Mouse (Mus musculus): ENCODE measurements at regions not wholly inside any gene's neighbourhood (a gene's known extent, or its start where the extent isn't known, plus 50 kb on each side); places are given as distances from the start of the nearest gene placed in this dataset.
"Not testable (repeated sequence)": the region's sequence is repeated elsewhere in the genome, so short reads cannot be mapped to it uniquely, and the experiment has no call there.

- no peaks in the 10 kb centered on the region for H3K27me3 ChIP-seq
- ATAC-seq (peak; percentile 93), DNase-seq (ENCODE audit: low read depth, low spot score) (no peak)
- TF ChIP-seq CTCF (IDR thresholded peaks at IDR 0.05): no peak
- CTCF ChIA-PET: interaction anchor here (0.9 kb wide), 1 partner anchor 9 kb away, joined by 3 read pairs; no protein-coding TSS in a partner anchor
- POLR2A ChIA-PET: no interaction called here
- in situ Hi-C loops (cut with MboI; ENCODE audit: low pct_unique_long_range_greater_than_20kb): no loop called here
Observed at GRCm38 (mm10) chr13:25639522-25640291, 369.4 kb upstream of the Nrsn1 start.

- CTCF ChIA-PET: no interaction called here
- ATAC-seq (no peak), DNase-seq (ENCODE audit: low read depth, low spot score) (peak; percentile 28)
- no peak for TF ChIP-seq CTCF (IDR thresholded peaks at IDR 0.05)
- in situ Hi-C loops (cut with MboI; ENCODE audit: low pct_unique_long_range_greater_than_20kb): no loop called here
- H3K27me3 ChIP-seq: no peaks in the 10 kb centered on the region
- POLR2A ChIA-PET: interaction anchor here (0.5 to 0.6 kb wide), 2 partner anchors 99 to 114 kb away, joined by 3 to 9 read pairs; no protein-coding TSS in a partner anchor
Observed at GRCm38 (mm10) chr13:25629466-25629865, 359.2 kb upstream of the Nrsn1 start.

- no peak for ATAC-seq
- no peaks in the 10 kb centered on the region for H3K27me3 ChIP-seq
- no peak for TF ChIP-seq CTCF (IDR thresholded peaks at IDR 0.05)
- POLR2A ChIA-PET: interaction anchor here (0.9 kb wide), 1 partner anchor 10 kb away, joined by 3 read pairs; no protein-coding TSS in a partner anchor
- no peak for DNase-seq (ENCODE audit: low read depth, low spot score)
- CTCF ChIA-PET: interaction anchor here (1.5 kb wide), 1 partner anchor 12 kb away, joined by 4 read pairs; no protein-coding TSS in a partner anchor
- in situ Hi-C loops (cut with MboI; ENCODE audit: low pct_unique_long_range_greater_than_20kb): no loop called here
Observed at GRCm38 (mm10) chr13:25617578-25617977, 347.3 kb upstream of the Nrsn1 start.

GRCm38 (mm10) chr13:25611986-25612385 lies 341.7 kb upstream of the Nrsn1 start:
- CTCF ChIA-PET: no interaction called here
- TF ChIP-seq CTCF (IDR thresholded peaks at IDR 0.05): no peak

GRCm38 (mm10) chr13:25609641-25610040 lies 339.3 kb upstream of the Nrsn1 start:
- H3K27me3 ChIP-seq: no peaks in the 10 kb centered on the region
- ChIA-PET CTCF (no interaction called here), POLR2A (no interaction called here)
- DNase-seq (ENCODE audit: low read depth, low spot score) (no peak), ATAC-seq (no peak)
- in situ Hi-C loops (cut with MboI; ENCODE audit: low pct_unique_long_range_greater_than_20kb): no loop called here
- no peak for TF ChIP-seq CTCF (IDR thresholded peaks at IDR 0.05)

More at GRCm38 (mm10) chr13:25611986-25612385, 341.7 kb upstream of the Nrsn1 start:
- POLR2A ChIA-PET: no interaction called here
- in situ Hi-C loops (cut with MboI; ENCODE audit: low pct_unique_long_range_greater_than_20kb): no loop called here
- DNase-seq (ENCODE audit: low read depth, low spot score): no peak
- ATAC-seq: no peak
- no peaks in the 10 kb centered on the region for H3K27me3 ChIP-seq

- ATAC-seq (no peak), DNase-seq (ENCODE audit: low read depth, low spot score) (no peak)
- TF ChIP-seq CTCF (IDR thresholded peaks at IDR 0.05): no peak
- CTCF ChIA-PET: no interaction called here
- no peaks in the 10 kb centered on the region for H3K27me3 ChIP-seq
- POLR2A ChIA-PET: no interaction called here
- in situ Hi-C loops (cut with MboI; ENCODE audit: low pct_unique_long_range_greater_than_20kb): no loop called here
Observed at GRCm38 (mm10) chr13:25609241-25609640, 338.9 kb upstream of the Nrsn1 start.

- H3K27me3 ChIP-seq; in situ Hi-C loops (cut with MboI; ENCODE audit: low pct_unique_long_range_greater_than_20kb); CTCF ChIA-PET; ATAC-seq; DNase-seq (ENCODE audit: low read depth, low spot score): not testable (repeated sequence)
- POLR2A ChIA-PET: interaction anchor here (1.0 kb wide), 1 partner anchor 44 kb away, joined by 3 read pairs; no protein-coding TSS in a partner anchor
Observed at GRCm38 (mm10) chr13:25601351-25601750, 331.0 kb upstream of the Nrsn1 start.

- TF ChIP-seq CTCF (IDR thresholded peaks at IDR 0.05): no peak
- CTCF ChIA-PET: no interaction called here
- H3K27me3 ChIP-seq: no peaks in the 10 kb centered on the region
- ATAC-seq (no peak), DNase-seq (ENCODE audit: low read depth, low spot score) (no peak)
- in situ Hi-C loops (cut with MboI; ENCODE audit: low pct_unique_long_range_greater_than_20kb): no loop called here
- POLR2A ChIA-PET: no interaction called here
Observed at GRCm38 (mm10) chr13:25594629-25595028, 324.3 kb upstream of the Nrsn1 start.

- POLR2A ChIA-PET: no interaction called here
- no peak for TF ChIP-seq CTCF (IDR thresholded peaks at IDR 0.05)
- ATAC-seq (no peak), DNase-seq (ENCODE audit: low read depth, low spot score) (no peak)
- CTCF ChIA-PET: no interaction called here
- in situ Hi-C loops (cut with MboI; ENCODE audit: low pct_unique_long_range_greater_than_20kb): loop anchor here (25.0 kb wide), 1 partner anchor 567 kb away; no protein-coding TSS in a partner anchor
- no peaks in the 10 kb centered on the region for H3K27me3 ChIP-seq
Observed at GRCm38 (mm10) chr13:25570641-25571040, 300.3 kb upstream of the Nrsn1 start.

- TF ChIP-seq CTCF (IDR thresholded peaks at IDR 0.05): peak; percentile 92
- DNase-seq (ENCODE audit: low read depth, low spot score) (peak; percentile 15), ATAC-seq (no peak)
- no peaks in the 10 kb centered on the region for H3K27me3 ChIP-seq
- CTCF ChIA-PET: interaction anchor here (0.6 to 1.0 kb wide), 2 partner anchors 11 to 23 kb away, joined by 3 to 4 read pairs; no protein-coding TSS in a partner anchor
- in situ Hi-C loops (cut with MboI; ENCODE audit: low pct_unique_long_range_greater_than_20kb): loop anchor here (25.0 kb wide), 1 partner anchor 575 kb away; no protein-coding TSS in a partner anchor
- POLR2A ChIA-PET: no interaction called here
Observed at GRCm38 (mm10) chr13:25562746-25563145, 292.4 kb upstream of the Nrsn1 start.

- DNase-seq (ENCODE audit: low read depth, low spot score): no peak
- H3K27me3 ChIP-seq: no peaks in the 10 kb centered on the region
- ChIA-PET CTCF (no interaction called here), POLR2A (no interaction called here)
- no peak for TF ChIP-seq CTCF (IDR thresholded peaks at IDR 0.05)
- no peak for ATAC-seq
- in situ Hi-C loops (cut with MboI; ENCODE audit: low pct_unique_long_range_greater_than_20kb): loop anchor here (25.0 kb wide), 1 partner anchor 577 kb away; no protein-coding TSS in a partner anchor
Observed at GRCm38 (mm10) chr13:25560339-25560738, 290.0 kb upstream of the Nrsn1 start.

Data from Patski (cell line).